Mouse (Mus musculus): ENCODE data around the gene Mfsd2b. TPM values are rescaled to one million over a fixed set of nuclear protein-coding genes. Genes with fewer than 3 reads are reported as not detected.

Mfsd2b gene
- polyA plus RNA-seq, 1 experiment from 2014 or later: 4.5 TPM

- WGBS: 89% methylated on average over 5 of the region's 5 CpGs
- Histone ChIP-seq H3K27me3 (replicated peaks) (peaks cover 10% of the 10 kb centered on the region), H3K4me1 (peaks cover 7% of the 10 kb centered on the region), H3K36me3 (no peaks in the 10 kb centered on the region), H3K9me3 (no peaks in the 10 kb centered on the region), H3K9ac (no peak overlapping the region), H3K4me2 (replicated peaks) (no peak overlapping the region), H3K4me3 (no peak overlapping the region), H3K27ac (no peak overlapping the region)
- no peak for ATAC-seq (ENCODE audit: low FRiP score, low read depth)
These were observed 2.9 kb downstream of the Mfsd2b start for GRCm38 (mm10) chr12:4871260-4871659.

GRCm38 (mm10) chr12:4868924-4869323 lies 5.2 kb downstream of the Mfsd2b start:
- Histone ChIP-seq H3K9ac (no peak overlapping the region), H3K36me3 (no peaks in the 10 kb centered on the region), H3K9me3 (no peaks in the 10 kb centered on the region), H3K27me3 (replicated peaks) (peaks cover 9% of the 10 kb centered on the region), H3K27ac (no peak overlapping the region), H3K4me1 (peaks cover 6% of the 10 kb centered on the region), H3K4me2 (replicated peaks) (no peak overlapping the region), H3K4me3 (no peak overlapping the region)
- WGBS: 85% methylated on average over 8 of the region's 8 CpGs
- no peak for ATAC-seq (ENCODE audit: low FRiP score, low read depth)

- ATAC-seq (ENCODE audit: low FRiP score, low read depth): no peak
- Histone ChIP-seq H3K36me3 (no peaks in the 10 kb centered on the region), H3K27ac (no peak overlapping the region), H3K9ac (no peak overlapping the region), H3K4me1 (peaks cover 10% of the 10 kb centered on the region), H3K4me3 (no peak overlapping the region), H3K9me3 (no peaks in the 10 kb centered on the region), H3K4me2 (replicated peaks) (no peak overlapping the region), H3K27me3 (replicated peaks) (no peaks in the 10 kb centered on the region)
- 82% methylated on average over 4 of the region's 4 CpGs for WGBS
These were observed 9.8 kb downstream of the Mfsd2b start for GRCm38 (mm10) chr12:4864338-4864690.

DNA sequence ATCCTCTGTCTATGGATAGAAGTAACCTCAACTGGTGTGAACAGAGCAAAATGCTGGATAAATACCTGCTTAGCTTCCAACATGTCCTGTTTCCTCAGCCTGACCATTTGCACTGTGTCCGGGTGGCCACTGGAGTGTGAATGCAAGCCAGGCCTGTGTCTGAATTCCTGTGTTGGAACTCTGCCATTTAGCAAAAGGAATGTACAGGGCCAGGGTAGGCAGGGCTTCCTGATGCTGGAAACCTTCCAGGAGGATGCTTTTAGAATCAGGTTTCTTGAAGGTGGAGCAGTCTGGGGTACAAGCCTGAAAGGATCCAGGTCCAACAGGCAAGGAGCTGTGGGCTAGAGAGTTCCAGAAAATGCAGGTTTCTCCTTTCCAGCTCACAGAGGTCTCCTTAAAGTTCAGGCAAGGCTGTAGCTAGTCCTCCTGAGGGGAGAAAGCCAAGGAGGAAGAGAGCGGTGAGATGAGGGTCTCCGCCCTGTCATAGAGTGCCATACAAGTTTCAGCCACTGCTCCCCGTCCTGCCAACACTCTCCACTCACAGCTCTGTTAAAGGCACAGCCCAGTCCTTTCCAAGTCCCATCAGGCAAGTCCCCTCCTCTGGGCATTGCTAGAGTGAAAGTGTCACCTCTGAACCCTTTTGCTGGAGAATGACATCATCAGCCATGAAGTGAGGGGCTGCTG lies 10.4 kb downstream of the Mfsd2b start:
- Histone ChIP-seq H3K4me2 (replicated peaks) (no peak overlapping the region), H3K27ac (no peak overlapping the region), H3K27me3 (replicated peaks) (no peaks in the 10 kb centered on the region), H3K9ac (no peak overlapping the region), H3K4me3 (no peak overlapping the region), H3K36me3 (no peaks in the 10 kb centered on the region), H3K9me3 (no peaks in the 10 kb centered on the region), H3K4me1 (peaks cover 10% of the 10 kb centered on the region)
- 77% methylated on average over 4 of the region's 4 CpGs for WGBS
- no peak for ATAC-seq (ENCODE audit: low FRiP score, low read depth)

DNA sequence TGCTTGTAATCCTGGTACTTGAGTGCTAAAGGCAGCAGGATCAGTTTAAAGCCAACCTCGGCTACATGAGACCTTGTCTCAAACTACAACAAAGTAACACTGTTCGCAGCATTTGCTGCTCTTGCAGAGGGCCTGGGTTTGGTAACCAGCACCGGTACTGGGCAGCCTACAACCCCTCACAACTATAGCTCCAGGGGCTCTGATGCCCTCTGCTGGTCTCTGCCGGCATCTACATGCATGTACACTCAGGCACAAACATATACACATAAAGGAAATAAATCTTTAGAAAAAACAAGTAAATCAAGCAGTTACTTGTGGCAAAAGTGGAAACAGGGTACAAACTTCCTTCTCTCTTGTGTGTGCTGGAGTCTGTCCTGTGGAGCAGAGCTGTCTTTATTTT lies 11.5 kb downstream of the Mfsd2b start:
- Histone ChIP-seq H3K9me3 (no peaks in the 10 kb centered on the region), H3K27me3 (replicated peaks) (no peaks in the 10 kb centered on the region), H3K36me3 (no peaks in the 10 kb centered on the region), H3K9ac (no peak overlapping the region), H3K4me3 (no peak overlapping the region), H3K27ac (no peak overlapping the region), H3K4me1 (peaks cover 10% of the 10 kb centered on the region), H3K4me2 (replicated peaks) (no peak overlapping the region)
- no peak for ATAC-seq (ENCODE audit: low FRiP score, low read depth)
- WGBS: 87% methylated on average over 4 of the region's 4 CpGs

DNA sequence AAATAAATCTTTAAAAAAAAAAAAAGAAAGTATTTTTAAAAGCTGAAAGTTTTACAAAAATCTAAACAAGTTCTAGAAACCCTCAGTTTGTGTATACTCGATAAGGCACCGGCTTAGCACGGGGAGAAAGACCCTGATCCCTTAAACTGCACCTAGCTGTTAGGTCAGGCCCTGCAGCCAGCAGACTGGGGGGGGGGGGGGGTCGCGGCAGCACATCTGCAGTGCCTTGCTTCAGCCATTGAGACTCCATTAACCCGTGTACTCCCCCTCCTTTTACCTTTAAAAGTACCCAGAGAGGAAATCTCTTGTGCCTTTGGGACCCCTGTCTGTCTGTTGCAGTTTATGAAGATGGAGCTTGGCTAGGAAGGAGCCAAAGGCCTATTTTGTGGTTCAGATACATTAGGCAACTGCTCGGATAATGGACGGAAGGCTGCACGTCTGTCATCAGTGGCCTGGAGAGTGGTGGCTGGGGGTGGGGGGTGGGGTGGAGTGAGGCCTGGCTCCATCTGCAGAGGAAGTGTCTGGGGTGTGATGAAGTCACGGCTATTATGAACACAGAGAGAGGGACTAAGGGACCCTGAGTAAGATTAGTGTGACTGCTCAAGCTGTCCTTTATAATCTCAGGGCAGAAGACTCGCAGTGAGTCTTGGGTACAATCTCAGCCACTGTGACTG lies 14.8 kb downstream of the Mfsd2b start:
- H3K9me3 ChIP-seq: no peaks in the 10 kb centered on the region
- H3K9ac ChIP-seq: no peak overlapping the region
- 0 out of 2 replicates have a peak overlapping the region, but pooled peaks have one; percentile 20 for H3K27ac ChIP-seq
- H3K4me3 ChIP-seq: no peak overlapping the region
- WGBS: 41% methylated on average over 11 of the region's 11 CpGs
- ATAC-seq (ENCODE audit: low FRiP score, low read depth): peak; percentile 83
- H3K27me3 ChIP-seq (replicated peaks): no peaks in the 10 kb centered on the region
- H3K4me2 ChIP-seq (replicated peaks): no peak overlapping the region
- peaks cover 6% of the 10 kb centered on the region; the same call in 1 of the 2 replicates for H3K36me3 ChIP-seq
- H3K4me1 ChIP-seq: peaks cover 10% of the 10 kb centered on the region

GRCm38 (mm10) chr12:4856834-4857233 lies 17.3 kb downstream of the Mfsd2b start:
- 93% methylated on average over 2 of the region's 2 CpGs for WGBS
- Histone ChIP-seq H3K9ac (no peak overlapping the region), H3K9me3 (no peaks in the 10 kb centered on the region), H3K4me2 (replicated peaks) (no peak overlapping the region), H3K27me3 (replicated peaks) (no peaks in the 10 kb centered on the region), H3K36me3 (peaks cover 17% of the 10 kb centered on the region; the same call in 1 of the 2 replicates), H3K27ac (no peak overlapping the region), H3K4me3 (no peak overlapping the region), H3K4me1 (peaks cover 5% of the 10 kb centered on the region)
- ATAC-seq (ENCODE audit: low FRiP score, low read depth): no peak

DNA sequence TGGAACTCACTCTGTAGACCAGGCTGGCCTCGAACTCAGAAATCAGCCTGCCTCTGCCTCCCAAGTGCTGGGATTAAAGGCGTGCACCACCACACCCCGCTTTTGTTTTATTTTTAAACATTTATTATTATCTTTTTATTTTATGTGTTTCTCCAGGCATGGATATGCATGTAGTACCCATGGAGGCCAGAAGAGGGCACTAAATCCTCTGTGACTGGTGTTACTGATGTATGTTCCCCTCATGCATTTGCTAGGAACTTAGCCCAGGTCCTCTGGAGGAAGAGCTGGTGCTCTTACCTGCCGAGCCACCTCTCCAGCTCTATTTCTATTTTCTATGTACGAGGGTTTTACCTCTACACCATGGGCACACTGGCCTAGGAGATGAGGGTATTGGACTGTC lies 18.0 kb downstream of the Mfsd2b start:
- WGBS: 99% methylated on average over 5 of the region's 5 CpGs

DNA sequence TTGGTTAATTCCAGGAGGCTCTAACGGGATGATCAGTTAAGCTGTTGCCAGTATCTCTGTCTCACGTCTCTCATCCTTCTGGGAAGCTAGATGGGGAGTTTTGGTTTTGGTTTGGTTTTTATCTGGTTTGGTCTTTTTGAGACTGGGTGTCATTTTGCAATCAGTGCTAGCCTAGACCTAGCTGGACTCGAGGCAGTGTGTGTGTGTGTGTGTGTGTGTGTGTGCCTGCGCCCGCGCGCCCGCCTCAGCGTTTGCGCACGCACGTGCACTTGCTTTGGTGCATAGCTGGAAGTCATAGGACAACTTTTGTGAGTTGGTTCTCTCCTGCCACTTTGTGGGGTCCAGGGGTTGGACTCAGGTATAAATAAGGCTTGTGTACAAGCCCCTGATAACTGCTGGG lies 30.4 kb downstream of the Mfsd2b start:
- WGBS: under 1% methylated on average over 12 of the region's 12 CpGs
- Histone ChIP-seq H3K9ac (peak overlapping the region; percentile 53), H3K27ac (no peak overlapping the region), H3K27me3 (replicated peaks) (0 out of 2 replicates have a peak, but pooled peaks cover 20% of the 10 kb centered on the region), H3K4me2 (replicated peaks) (peak overlapping the region; percentile 81), H3K36me3 (no peaks in the 10 kb centered on the region), H3K9me3 (no peaks in the 10 kb centered on the region), H3K4me1 (peaks cover 11% of the 10 kb centered on the region), H3K4me3 (peak overlapping the region; percentile 67)
- ATAC-seq (ENCODE audit: low FRiP score, low read depth): peak; percentile 44; the same call in 1 of the 2 replicates

More for the DNA sequence above, 18.0 kb downstream of the Mfsd2b start:
- Histone ChIP-seq H3K9me3 (no peaks in the 10 kb centered on the region), H3K4me1 (peaks cover 5% of the 10 kb centered on the region), H3K9ac (no peak overlapping the region), H3K4me3 (no peak overlapping the region), H3K27me3 (replicated peaks) (no peaks in the 10 kb centered on the region), H3K36me3 (peaks cover 23% of the 10 kb centered on the region; the same call in 1 of the 2 replicates), H3K4me2 (replicated peaks) (no peak overlapping the region), H3K27ac (no peak overlapping the region)
- no peak for ATAC-seq (ENCODE audit: low FRiP score, low read depth)

GRCm38 (mm10) chr12:4842890-4843597 lies 31.1 kb downstream of the Mfsd2b start, which contains the start of gene Wdcp:
Gene Wdcp, plus strand, starts transcription at chr12:4843303.
- ATAC-seq (ENCODE audit: low FRiP score, low read depth): peak; percentile 93
- peak within 1 kb of the TSS; percentile 81 for H3K4me2 ChIP-seq (replicated peaks)
- H3K4me3 ChIP-seq: peak within 1 kb of the TSS; percentile 67
- H3K36me3 ChIP-seq: no peaks in the 10 kb centered on the region
- H3K9ac ChIP-seq: peak within 1 kb of the TSS; percentile 53
- no peaks in the 10 kb centered on the region for H3K9me3 ChIP-seq
- under 1% methylated on average over 30 of the region's 30 CpGs for WGBS
- peaks cover 11% of the 10 kb centered on the region for H3K4me1 ChIP-seq
- H3K27me3 ChIP-seq (replicated peaks): 0 out of 2 replicates have a peak, but pooled peaks cover 20% of the 10 kb centered on the region
- H3K27ac ChIP-seq: peak within 1 kb of the TSS; percentile 37

GRCm38 (mm10) chr12:4842456-4842855 lies 31.7 kb downstream of the Mfsd2b start:
- 87% methylated on average over 8 of the region's 8 CpGs for WGBS
- Histone ChIP-seq H3K9me3 (no peaks in the 10 kb centered on the region), H3K4me3 (no peak overlapping the region), H3K9ac (no peak overlapping the region), H3K27me3 (replicated peaks) (0 out of 2 replicates have a peak, but pooled peaks cover 20% of the 10 kb centered on the region), H3K36me3 (no peaks in the 10 kb centered on the region), H3K4me1 (peaks cover 11% of the 10 kb centered on the region), H3K27ac (no peak overlapping the region), H3K4me2 (replicated peaks) (no peak overlapping the region; the same call in 1 of the 2 replicates)
- no peak for ATAC-seq (ENCODE audit: low FRiP score, low read depth)

- no peak within 1 kb of the TSS for H3K27ac ChIP-seq
- peak; percentile 69 for ATAC-seq (ENCODE audit: low FRiP score, low read depth)
- under 1% methylated on average over 37 of the region's 37 CpGs for WGBS
These were observed 32.7 kb downstream of the Mfsd2b start, which contains the start of gene Fkbp1b for GRCm38 (mm10) chr12:4841392-4841887. Gene Fkbp1b, minus strand, starts transcription at chr12:4841591.

More at GRCm38 (mm10) chr12:4841392-4841887, 32.7 kb downstream of the Mfsd2b start, which contains the start of gene Fkbp1b:
- H3K9me3 ChIP-seq: no peaks in the 10 kb centered on the region
- peak within 1 kb of the TSS; percentile 67 for H3K9ac ChIP-seq
- H3K4me2 ChIP-seq (replicated peaks): peak within 1 kb of the TSS; percentile 79
- H3K4me1 ChIP-seq: peaks cover 11% of the 10 kb centered on the region
- H3K27me3 ChIP-seq (replicated peaks): 0 out of 2 replicates have a peak, but pooled peaks cover 20% of the 10 kb centered on the region
- H3K4me3 ChIP-seq: peak within 1 kb of the TSS; percentile 63
- no peaks in the 10 kb centered on the region for H3K36me3 ChIP-seq
